Mouse (Mus musculus): ENCODE data around the gene Irak4. TPM values are rescaled to one million over a fixed set of nuclear protein-coding genes. Genes with fewer than 3 reads are reported as not detected.

Gene Irak4
- polyA plus RNA-seq, 1 experiment = 9.7 TPM

DNA sequence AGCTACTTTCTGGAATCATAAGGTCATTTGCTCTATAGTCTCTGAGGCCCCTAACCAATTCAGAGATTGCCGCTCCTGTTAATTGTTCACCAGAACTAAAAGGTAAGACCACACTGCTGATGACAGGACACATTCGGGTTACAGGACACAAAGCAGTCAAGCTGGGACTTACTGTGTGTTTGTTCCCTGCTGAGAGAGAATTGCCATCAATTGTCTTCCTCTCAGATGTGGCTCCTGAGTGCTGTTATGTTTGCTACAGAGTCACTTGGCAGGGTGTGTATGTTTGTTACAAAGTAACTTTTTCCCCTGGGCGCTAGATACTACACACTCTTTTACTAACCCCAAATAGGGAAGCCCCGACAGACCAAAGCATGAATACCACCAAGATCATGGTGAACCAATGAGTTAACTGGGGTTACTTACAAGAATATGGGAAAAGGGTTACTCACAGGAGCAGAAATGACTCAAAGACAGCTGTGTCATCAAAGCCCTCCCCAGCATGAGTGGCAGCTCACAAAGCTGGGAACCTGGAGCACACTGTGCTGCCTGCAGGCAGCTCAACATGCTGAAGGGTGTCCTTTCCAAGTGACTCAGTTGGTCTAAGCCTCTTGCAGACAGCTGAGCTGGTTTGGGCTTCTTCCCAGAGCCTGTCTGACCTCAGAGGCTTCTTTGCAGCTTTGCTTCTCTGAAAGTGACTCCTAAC lies 31.3 kb downstream of the Irak4 start:
- no peak overlapping the region for H3K4me3 ChIP-seq (ENCODE audit: insufficient read depth, low read depth, low read length)
- 52% methylated on average over 4 of the region's 4 CpGs for WGBS
- H3K4me1 ChIP-seq (ENCODE audit: control insufficient read depth, insufficient read depth, low read length) = no peaks in the 10 kb centered on the region
- H3K27ac ChIP-seq (ENCODE audit: insufficient read depth, low read depth, low read length) = no peak overlapping the region
- peak; percentile 27 for DNase-seq
- no peaks in the 10 kb centered on the region for H3K27me3 ChIP-seq (replicated peaks; ENCODE audit: control insufficient read depth, insufficient read depth, low read length)
- H3K36me3 ChIP-seq (ENCODE audit: control insufficient read depth, insufficient read depth, low read length) = no peaks in the 10 kb centered on the region
- no peak for TF ChIP-seq POLR2A (IDR thresholded peaks at IDR 0.05; ENCODE audit: low read depth, low read length)
- TF ChIP-seq CTCF (conservative IDR thresholded peaks at IDR 0.05; ENCODE audit: insufficient read depth, insufficient read length, low read depth, low read length) = no peak

DNA sequence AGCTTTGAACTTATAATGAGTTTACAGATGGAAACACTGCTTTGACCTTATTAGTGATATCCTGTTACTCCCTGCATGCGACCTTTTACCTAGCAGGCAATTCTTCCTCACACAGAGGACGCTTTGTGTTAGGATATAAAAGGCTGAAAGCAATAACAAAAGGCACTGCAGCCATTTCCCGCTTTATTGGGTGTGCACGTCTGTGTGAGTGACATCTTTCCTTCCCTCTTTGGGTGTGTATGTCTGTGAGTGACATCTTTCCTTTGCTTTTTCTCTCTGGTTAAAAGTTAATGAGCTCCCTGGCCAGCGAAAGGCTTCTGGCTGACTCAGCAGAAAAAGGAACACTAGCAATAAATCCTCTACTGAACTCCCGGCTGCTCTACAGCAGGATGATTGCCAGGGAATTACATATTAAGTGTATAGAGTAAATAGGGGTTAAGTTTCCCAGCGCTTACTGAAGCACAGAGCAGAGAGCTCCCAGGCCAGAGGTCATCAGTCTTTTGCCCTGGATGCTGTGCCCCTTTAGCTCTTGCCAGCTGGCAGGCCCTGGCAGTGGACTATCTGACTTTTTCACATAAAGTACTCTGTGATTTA lies 38.7 kb downstream of the Irak4 start:
- peak; percentile 78 for DNase-seq
- 32% methylated on average over 7 of the region's 7 CpGs for WGBS
- Histone ChIP-seq H3K27me3 (replicated peaks; ENCODE audit: control insufficient read depth, insufficient read depth, low read length) (no peaks in the 10 kb centered on the region), H3K4me1 (ENCODE audit: control insufficient read depth, insufficient read depth, low read length) (peaks cover 5% of the 10 kb centered on the region; the same call in 1 of the 2 replicates), H3K4me3 (ENCODE audit: insufficient read depth, low read depth, low read length) (no peak overlapping the region), H3K36me3 (ENCODE audit: control insufficient read depth, insufficient read depth, low read length) (peaks cover 8% of the 10 kb centered on the region), H3K27ac (ENCODE audit: insufficient read depth, low read depth, low read length) (no peak overlapping the region)
- TF ChIP-seq POLR2A (IDR thresholded peaks at IDR 0.05; ENCODE audit: low read depth, low read length) (no peak), CTCF (conservative IDR thresholded peaks at IDR 0.05; ENCODE audit: insufficient read depth, insufficient read length, low read depth, low read length) (no peak)

DNA sequence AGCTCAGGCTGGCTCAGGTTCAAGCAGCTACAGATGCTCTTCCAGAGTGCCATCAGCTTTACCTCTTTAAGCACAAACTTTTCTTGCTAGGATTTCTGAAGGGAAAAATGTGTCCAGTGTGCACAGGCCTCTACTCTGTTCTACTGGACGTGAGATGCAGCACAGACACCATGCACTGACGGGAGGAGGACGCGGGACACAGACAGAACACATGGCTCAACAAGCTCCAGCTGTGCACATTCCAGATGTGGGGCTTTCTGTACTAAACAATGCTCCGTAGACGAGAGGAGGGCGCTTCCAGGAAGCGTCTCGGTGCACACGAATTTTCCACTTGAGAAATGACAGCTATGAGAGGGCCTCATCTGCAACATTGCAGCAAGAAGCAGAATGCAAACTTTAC lies 39.7 kb downstream of the Irak4 start:
- Histone ChIP-seq H3K4me3 (ENCODE audit: insufficient read depth, low read depth, low read length) (no peak overlapping the region), H3K27ac (ENCODE audit: insufficient read depth, low read depth, low read length) (no peak overlapping the region), H3K36me3 (ENCODE audit: control insufficient read depth, insufficient read depth, low read length) (peaks cover 8% of the 10 kb centered on the region), H3K27me3 (replicated peaks; ENCODE audit: control insufficient read depth, insufficient read depth, low read length) (no peaks in the 10 kb centered on the region), H3K4me1 (ENCODE audit: control insufficient read depth, insufficient read depth, low read length) (peaks cover 5% of the 10 kb centered on the region; the same call in 1 of the 2 replicates)
- no peak for TF ChIP-seq CTCF (conservative IDR thresholded peaks at IDR 0.05; ENCODE audit: insufficient read depth, insufficient read length, low read depth, low read length)
- TF ChIP-seq POLR2A (IDR thresholded peaks at IDR 0.05; ENCODE audit: low read depth, low read length) = no peak
- WGBS = 77% methylated on average over 10 of the region's 10 CpGs
- DNase-seq = no peak

DNA sequence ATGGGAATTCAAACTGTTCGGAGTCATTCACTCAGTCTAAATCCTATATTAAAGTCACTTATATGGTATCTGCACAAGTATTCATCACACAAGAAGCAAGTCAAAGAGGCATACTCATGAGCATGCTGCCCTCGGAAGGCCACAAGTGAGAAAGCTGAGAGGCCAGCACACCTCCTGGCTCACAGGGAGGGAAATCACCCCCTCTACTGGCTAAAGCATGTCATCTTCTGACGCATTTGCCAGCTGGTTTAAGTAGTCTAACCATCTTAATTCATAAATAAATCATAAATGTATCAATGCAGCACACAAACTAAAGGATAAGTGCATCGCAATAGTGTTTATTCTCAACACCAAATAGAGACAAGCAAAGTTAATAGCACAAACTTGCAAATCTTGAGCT lies 41.3 kb downstream of the Irak4 start:
- DNase-seq = no peak
- 82% methylated on average over 4 of the region's 4 CpGs for WGBS

GRCm38 (mm10) chr15:94587826-94588715 lies 44.6 kb downstream of the Irak4 start:
- peaks cover 4% of the 10 kb centered on the region; the same call in 1 of the 2 replicates for H3K36me3 ChIP-seq (ENCODE audit: control insufficient read depth, insufficient read depth, low read length)
- no peak overlapping the region for H3K4me3 ChIP-seq (ENCODE audit: insufficient read depth, low read depth, low read length)
- no peak overlapping the region for H3K27ac ChIP-seq (ENCODE audit: insufficient read depth, low read depth, low read length)
- DNase-seq = no peak
- 65% methylated on average over 9 of the region's 9 CpGs for WGBS
- H3K27me3 ChIP-seq (replicated peaks; ENCODE audit: control insufficient read depth, insufficient read depth, low read length) = no peaks in the 10 kb centered on the region
- TF ChIP-seq POLR2A (IDR thresholded peaks at IDR 0.05; ENCODE audit: low read depth, low read length) = no peak
- TF ChIP-seq CTCF (conservative IDR thresholded peaks at IDR 0.05; ENCODE audit: insufficient read depth, insufficient read length, low read depth, low read length) = no peak
- peaks cover 7% of the 10 kb centered on the region; the same call in 1 of the 2 replicates for H3K4me1 ChIP-seq (ENCODE audit: control insufficient read depth, insufficient read depth, low read length)

More for the DNA sequence above, 41.3 kb downstream of the Irak4 start:
- Histone ChIP-seq H3K4me1 (ENCODE audit: control insufficient read depth, insufficient read depth, low read length) (peaks cover 5% of the 10 kb centered on the region; the same call in 1 of the 2 replicates), H3K4me3 (ENCODE audit: insufficient read depth, low read depth, low read length) (no peak overlapping the region), H3K27me3 (replicated peaks; ENCODE audit: control insufficient read depth, insufficient read depth, low read length) (no peaks in the 10 kb centered on the region), H3K27ac (ENCODE audit: insufficient read depth, low read depth, low read length) (no peak overlapping the region), H3K36me3 (ENCODE audit: control insufficient read depth, insufficient read depth, low read length) (peaks cover 8% of the 10 kb centered on the region)
- TF ChIP-seq CTCF (conservative IDR thresholded peaks at IDR 0.05; ENCODE audit: insufficient read depth, insufficient read length, low read depth, low read length) (peak; percentile 39), POLR2A (IDR thresholded peaks at IDR 0.05; ENCODE audit: low read depth, low read length) (no peak)

- under 1% methylated on average over 66 of the region's 70 CpGs for WGBS
- TF ChIP-seq POLR2A (IDR thresholded peaks at IDR 0.05; ENCODE audit: low read depth, low read length) (peak; percentile 30), CTCF (conservative IDR thresholded peaks at IDR 0.05; ENCODE audit: insufficient read depth, insufficient read length, low read depth, low read length) (no peak)
- 0 out of 2 replicates have a peak, but pooled peaks cover 2% of the 10 kb centered on the region for H3K36me3 ChIP-seq (ENCODE audit: control insufficient read depth, insufficient read depth, low read length)
- DNase-seq = peak; percentile 98
- H3K4me1 ChIP-seq (ENCODE audit: control insufficient read depth, insufficient read depth, low read length) = peaks cover 7% of the 10 kb centered on the region; the same call in 1 of the 2 replicates
- H3K27me3 ChIP-seq (replicated peaks; ENCODE audit: control insufficient read depth, insufficient read depth, low read length) = no peaks in the 10 kb centered on the region
- peak within 1 kb of the TSS; percentile 97 for H3K4me3 ChIP-seq (ENCODE audit: insufficient read depth, low read depth, low read length)
- peak within 1 kb of the TSS; percentile 72 for H3K27ac ChIP-seq (ENCODE audit: insufficient read depth, low read depth, low read length)
Measured at GRCm38 (mm10) chr15:94589219-94590075, 46.0 kb downstream of the Irak4 start, which contains the start of gene Twf1. TSS of gene Twf1 (minus strand) at chr15:94589889.
